Mouse (Mus musculus): Measurements from ENCODE around the gene Trim75.

The Trim75 gene

GRCm38 (mm10) chr8:64987731-64988130 lies at the start of gene Trim75:
Trim75 (minus strand) TSS chr8:64987831.
- in situ Hi-C loops (cut with MboI, MseI) = no loop called here

DNA sequence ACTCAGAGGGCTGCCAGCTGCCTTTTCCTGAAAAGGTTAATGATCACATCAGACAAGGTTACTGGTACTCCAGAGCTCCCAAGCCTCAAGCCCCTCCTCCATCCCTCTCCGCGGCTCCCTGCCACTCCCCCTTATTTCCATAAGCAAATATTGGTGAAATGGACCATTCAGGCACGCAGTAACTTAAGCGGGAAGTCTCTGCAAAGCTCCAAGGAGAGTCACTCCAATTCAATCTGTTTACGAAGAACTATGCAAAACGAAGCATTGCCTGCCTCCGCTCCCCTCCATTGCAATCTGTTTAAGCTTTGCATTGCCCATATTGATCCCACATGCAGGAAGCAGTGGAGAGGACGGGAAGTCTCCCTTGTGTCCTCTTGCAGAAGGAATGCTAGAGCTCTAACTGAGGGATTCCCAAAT lies 49.5 kb upstream of the Trim75 start, which contains the start of gene Apela:
Apela (minus strand) TSS at position 220 of the 417 bp plus-strand sequence.
- in situ Hi-C loops (cut with MboI, MseI) = no loop called here

- in situ Hi-C loops (cut with MboI, MseI) = no loop called here
These were observed 46.5 kb upstream of the Trim75 start for GRCm38 (mm10) chr8:65034136-65034535.

GRCm38 (mm10) chr8:65033056-65033455 lies 45.4 kb upstream of the Trim75 start:
- in situ Hi-C loops (cut with MboI, MseI) = no loop called here

DNA sequence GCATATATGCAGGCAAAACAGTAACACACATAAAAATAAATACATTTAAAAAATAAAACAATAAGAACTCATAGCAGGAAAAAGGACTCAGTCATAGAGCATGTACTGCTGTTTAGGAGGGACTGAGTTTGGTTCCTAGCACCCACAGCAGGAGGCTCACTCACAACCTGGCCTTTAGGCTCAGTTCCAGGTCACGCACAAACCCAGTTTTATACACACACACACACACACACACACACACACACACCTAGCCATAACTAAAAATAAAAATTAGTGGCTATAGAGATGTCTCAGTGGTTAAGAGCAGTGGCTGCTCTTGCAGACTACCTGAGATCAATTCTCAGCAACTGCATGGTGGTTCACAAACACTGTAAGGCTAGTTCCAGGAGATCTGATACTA lies 44.5 kb upstream of the Trim75 start:
- in situ Hi-C loops (cut with MboI, MseI) = no loop called here

DNA sequence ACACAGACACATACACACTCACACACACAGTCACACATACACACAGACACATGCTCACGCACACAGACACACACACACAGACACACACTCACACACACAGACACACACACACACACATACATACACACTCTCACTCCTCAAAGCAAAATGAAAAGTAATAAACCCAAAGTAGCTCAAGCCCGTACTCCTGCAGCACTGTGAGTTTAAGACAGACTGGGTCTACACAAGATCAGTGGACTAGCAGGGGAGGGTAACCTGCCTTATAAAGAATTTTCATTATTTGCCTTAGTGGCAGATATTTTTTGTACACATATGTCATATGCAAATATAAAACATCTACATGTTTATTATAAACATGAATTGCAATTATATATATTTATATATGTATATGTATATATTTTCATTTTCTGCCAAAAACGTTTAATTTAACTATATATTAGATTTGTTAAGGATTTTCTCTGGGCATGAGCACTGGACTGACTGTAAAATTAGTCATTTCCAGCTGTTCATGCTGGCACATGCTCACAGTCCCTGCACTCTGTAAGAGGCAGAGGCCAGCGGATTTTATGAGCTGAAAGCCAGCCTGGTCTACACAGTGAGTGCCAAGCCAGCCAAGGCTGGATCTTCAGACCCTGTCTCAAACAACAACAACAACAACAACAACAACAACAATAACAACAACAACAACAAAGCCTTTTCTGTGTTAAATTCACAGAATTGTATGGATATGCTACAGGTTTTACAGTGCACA lies 43.3 kb upstream of the Trim75 start:
- in situ Hi-C loops (cut with MboI, MseI) = no loop called here

- in situ Hi-C loops (cut with MboI, MseI) = no loop called here
These were observed 42.1 kb upstream of the Trim75 start for GRCm38 (mm10) chr8:65029776-65030175.

GRCm38 (mm10) chr8:65028959-65029686 lies 41.5 kb upstream of the Trim75 start:
- in situ Hi-C loops (cut with MboI, MseI) = no loop called here

DNA sequence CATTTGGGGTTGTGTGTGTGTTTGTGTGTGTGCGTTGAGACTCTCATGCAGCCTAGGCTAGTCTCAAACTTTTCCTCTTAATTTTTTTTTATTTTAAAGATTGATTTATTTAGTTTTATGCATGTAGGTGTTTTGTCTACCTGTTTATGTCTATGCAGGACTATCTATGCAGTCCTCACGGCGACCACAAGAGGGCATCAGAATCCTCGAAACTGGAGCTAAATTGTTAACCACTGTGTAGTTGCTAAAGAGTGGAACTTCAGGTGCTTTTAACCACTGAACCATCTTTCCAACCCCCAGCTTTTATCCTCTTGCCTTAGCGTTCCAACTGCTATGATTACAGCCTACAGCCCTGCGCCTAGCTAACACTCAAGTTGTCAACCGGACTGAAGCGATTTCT lies 34.9 kb upstream of the Trim75 start:
- in situ Hi-C loops (cut with MboI, MseI) = loop anchor here in 1 of 2 experiments (25.0 kb wide), 1 partner anchor 1415 kb away; no protein-coding TSS in a partner anchor

DNA sequence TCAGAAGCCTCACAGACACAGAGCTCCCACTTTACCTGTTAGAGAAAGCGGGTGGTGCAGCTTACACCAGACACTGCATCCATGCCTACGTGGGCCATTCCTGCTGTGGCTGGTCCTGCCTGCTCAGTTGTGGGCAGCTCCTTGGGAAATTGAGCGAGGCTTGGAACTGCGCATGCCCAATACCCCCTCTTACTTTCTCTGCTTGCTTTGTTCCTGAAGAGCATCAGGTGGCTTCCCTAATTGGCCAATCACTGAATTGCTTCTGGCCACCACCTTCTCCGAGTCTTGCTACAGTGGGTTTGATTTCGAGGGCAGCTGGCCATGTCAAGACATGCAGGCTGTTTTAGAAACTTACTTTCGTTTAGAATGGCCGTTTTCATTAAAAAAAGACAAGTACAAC lies 30.8 kb upstream of the Trim75 start, which contains the start of the genes Trim61 and Trim60:
Trim61 (minus strand) TSS at position 101 of the 400 bp plus-strand sequence.
Trim60 (minus strand) TSS at position 162 of the 400 bp plus-strand sequence.
- in situ Hi-C loops (cut with MboI, MseI) = loop anchor here in 1 of 2 experiments (25.0 kb wide), 1 partner anchor 1419 kb away; no protein-coding TSS in a partner anchor

GRCm38 (mm10) chr8:65007616-65008015 lies 20.0 kb upstream of the Trim75 start:
- in situ Hi-C loops (cut with MboI, MseI) = loop anchor here in 1 of 2 experiments (25.0 kb wide), 1 partner anchor 1430 kb away; no protein-coding TSS in a partner anchor

- in situ Hi-C loops (cut with MboI, MseI) = no loop called here
These were observed 11.3 kb upstream of the Trim75 start for GRCm38 (mm10) chr8:64998806-64999365.

- in situ Hi-C loops (cut with MboI, MseI) = no loop called here
These were observed 4.3 kb downstream of the Trim75 start for GRCm38 (mm10) chr8:64983150-64983897.

DNA sequence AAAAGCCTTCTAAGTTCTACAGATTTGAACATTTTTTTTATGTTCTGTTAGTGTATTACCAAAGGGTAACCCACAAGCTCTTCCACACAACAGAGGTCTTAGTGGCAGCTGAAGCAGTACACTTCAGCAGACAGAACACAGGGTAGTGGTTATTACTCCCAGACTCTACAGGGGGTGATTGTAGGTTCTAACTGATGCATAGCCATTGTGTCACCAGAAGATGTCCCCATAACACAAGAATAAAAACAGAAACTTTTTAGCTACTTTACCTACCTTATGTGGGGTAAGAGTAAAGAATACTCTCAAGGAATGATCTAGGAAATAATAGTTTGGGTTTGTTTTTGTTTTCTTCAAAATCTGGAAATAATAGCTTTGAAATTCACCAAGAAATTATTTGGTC lies 24.8 kb downstream of the Trim75 start:
- in situ Hi-C loops (cut with MboI, MseI) = loop anchor here in 1 of 2 experiments (25.0 kb wide), 1 partner anchor 1899 kb away; the partner anchor contains the start of gene Naf1

- in situ Hi-C loops (cut with MboI, MseI) = loop anchor here in 1 of 2 experiments (10.0 to 25.0 kb wide), 3 partner anchors 1486 to 1903 kb away; partner anchors contain the start of gene Naf1
These were observed 28.6 kb downstream of the Trim75 start for GRCm38 (mm10) chr8:64959025-64959424.

DNA sequence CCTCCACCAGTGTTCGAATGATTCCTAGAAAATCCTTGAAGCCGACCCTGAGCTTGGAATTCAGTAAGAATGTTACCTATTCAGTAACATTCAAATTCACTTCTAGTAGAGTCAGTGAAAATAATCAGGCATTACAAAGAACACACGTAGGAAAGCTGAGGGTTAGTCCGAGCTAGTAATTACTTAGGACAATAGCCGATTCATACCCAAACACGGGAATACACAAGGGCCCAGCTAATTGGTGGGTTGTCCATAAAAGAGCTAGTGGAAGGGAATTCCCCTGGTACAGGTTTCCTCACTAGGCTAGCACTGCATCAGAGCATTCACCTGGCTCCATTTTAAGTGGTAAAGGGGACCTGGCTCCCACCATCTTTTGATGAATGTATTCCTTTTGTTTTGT lies 35.5 kb downstream of the Trim75 start:
- in situ Hi-C loops (cut with MboI, MseI) = loop anchor here in 1 of 2 experiments (10.0 to 25.0 kb wide), 3 partner anchors 1493 to 1910 kb away; partner anchors contain the start of gene Naf1

- in situ Hi-C loops (cut with MboI, MseI) = loop anchor here in 1 of 2 experiments (5.0 kb wide), 1 partner anchor 1544 kb away; no protein-coding TSS in a partner anchor
These were observed 39.3 kb downstream of the Trim75 start for GRCm38 (mm10) chr8:64948371-64948770.

DNA sequence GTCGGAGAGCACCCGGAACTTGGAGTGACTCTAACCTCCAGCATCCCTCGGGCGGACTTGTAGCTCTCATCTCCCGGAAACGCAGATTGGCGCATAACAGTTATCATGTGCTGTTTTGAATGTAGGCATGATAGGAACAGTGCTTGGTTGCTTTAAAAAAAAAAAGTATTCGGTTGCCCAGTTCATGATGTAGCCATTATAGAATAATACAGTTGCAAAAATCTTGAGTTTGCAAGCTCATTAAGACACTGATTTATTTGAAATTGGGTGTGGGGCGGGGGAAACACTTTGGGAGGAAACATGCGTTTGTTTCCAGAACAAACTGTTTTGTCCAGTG lies 40.0 kb downstream of the Trim75 start:
- in situ Hi-C loops (cut with MboI, MseI) = loop anchor here in 1 of 2 experiments (5.0 kb wide), 1 partner anchor 1545 kb away; no protein-coding TSS in a partner anchor

DNA sequence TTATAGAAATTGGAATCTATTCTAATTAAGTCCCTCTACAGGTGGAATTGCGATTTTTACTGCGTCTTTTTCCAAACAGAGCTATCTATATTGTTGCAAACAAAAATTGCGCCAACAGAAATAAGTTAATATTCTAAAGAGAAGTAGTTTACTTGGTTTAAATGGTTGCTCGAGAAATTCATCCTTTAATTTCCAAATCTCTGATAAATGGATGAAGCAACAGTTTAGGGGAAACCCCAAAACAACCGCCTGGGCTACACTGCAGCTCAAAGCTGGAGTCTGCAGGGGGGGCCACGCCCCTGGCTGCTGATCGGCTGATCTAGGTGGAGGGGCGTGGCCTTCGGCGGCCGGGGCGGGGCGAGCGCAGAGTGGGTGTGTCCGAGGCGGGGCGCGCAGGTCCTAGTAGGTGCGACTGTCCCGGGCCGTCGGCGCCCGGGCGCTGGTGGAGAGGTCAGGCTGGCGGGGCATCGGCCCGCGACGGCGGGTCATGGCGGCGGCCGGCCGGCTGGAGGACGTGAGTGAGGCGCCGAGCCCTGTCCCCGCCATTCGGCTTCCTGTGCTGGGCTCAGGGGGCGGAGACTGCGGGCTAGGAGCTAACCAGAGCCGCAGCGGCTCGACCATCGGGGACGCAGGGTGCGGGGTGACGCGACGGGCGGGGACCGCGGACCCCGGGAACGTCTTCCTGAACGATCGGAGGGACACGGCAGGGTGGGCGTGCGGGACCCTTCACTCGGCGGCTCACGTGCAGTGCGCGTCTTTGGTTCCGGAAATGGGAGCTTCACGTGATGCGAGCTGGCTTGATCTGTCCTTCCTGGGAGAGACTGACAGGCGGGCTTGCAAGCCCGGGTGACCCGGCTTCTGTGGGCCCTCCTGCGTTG lies 40.6 kb downstream of the Trim75 start, which contains the start of gene Tmem192:
Tmem192 (plus strand) TSS at position 366 of the 878 bp plus-strand sequence.
- in situ Hi-C loops (cut with MboI, MseI) = loop anchor here in 1 of 2 experiments (5.0 kb wide), 1 partner anchor 1545 kb away; no protein-coding TSS in a partner anchor

DNA sequence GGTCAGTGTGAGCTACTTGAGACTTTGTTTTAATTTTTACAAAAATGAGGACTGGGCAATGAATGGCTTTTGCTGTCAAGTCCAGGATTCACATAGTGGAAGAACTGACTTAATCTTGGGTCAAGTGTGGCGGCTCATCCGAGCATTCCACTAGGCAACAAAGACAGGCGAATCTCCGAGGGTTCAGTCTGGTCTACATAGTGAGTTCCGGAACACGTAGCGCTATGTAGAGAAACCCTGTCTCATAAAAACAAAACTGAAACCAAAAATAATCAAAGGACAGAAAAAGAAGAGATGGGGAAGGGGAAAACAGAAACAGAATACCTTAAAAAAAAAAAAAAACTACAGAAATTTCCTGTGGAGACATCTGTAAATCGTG lies 41.2 kb downstream of the Trim75 start:
- in situ Hi-C loops (cut with MboI, MseI) = loop anchor here in 1 of 2 experiments (5.0 kb wide), 1 partner anchor 1546 kb away; no protein-coding TSS in a partner anchor

Measured in T-helper 17 cell (primary cell).